In genomic region chr5:148741267-148742004, GRCm38 (mm10) we compare ENCODE assay signal across 11 mouse cellular contexts.
A peak's percentile ranks its signal among the peaks of the same experiment; 100 is the strongest.
DNase-seq lines count a peak whose midpoint lies in the region; ATAC-seq lines count a peak whose summit lies in the region.
"Had no signal": no experiment of that assay in that cellular context is flagged by ENCODE, and none has a peak within 500 bp of the region (broad histone marks: within the 10 kb centered on the region; RNA-seq: fewer than 3 reads in every experiment).

No protein-coding gene starts in this region.

- WGBS in neural tube, embryonic 15.5 days: 88% methylated on average over 19 of the region's 19 CpGs
- 62% methylated on average over 19 of the region's 19 CpGs for WGBS in lung, embryonic 15.5 days
- 73% methylated on average over 19 of the region's 19 CpGs for WGBS in stomach, embryonic 16.5 days
- 84% methylated on average over 19 of the region's 19 CpGs for WGBS in forebrain, embryonic 15.5 days

- DNase-seq in neural tube, embryonic 10.5 days (ENCODE audit: extremely low spot score, low spot score): no peak
- DNase-seq in retina, embryonic 14.5 days (ENCODE audit: low spot score): no peak
- no peak for DNase-seq in frontal cortex, postnatal 14 days (ENCODE audit: low spot score in 2 of 2)

- no peaks in the 10 kb centered on the region for H3K36me3 ChIP-seq in neural tube, embryonic 15.5 days
- no peaks in the 10 kb centered on the region for H3K36me3 ChIP-seq in lung, embryonic 15.5 days
- H3K36me3 ChIP-seq in stomach, embryonic 16.5 days (ENCODE audit: control insufficient read depth, insufficient read depth, low read length): no peaks in the 10 kb centered on the region
- H3K36me3 ChIP-seq in forebrain, embryonic 15.5 days: no peaks in the 10 kb centered on the region
- H3K36me3 ChIP-seq: limb, embryonic 12.5 days; neural tube, embryonic 13.5 days had no signal

- H3K4me3 ChIP-seq in neural tube, embryonic 15.5 days (replicated peaks): no peak overlapping the region
- H3K4me3 ChIP-seq in brown adipose tissue, adult 24 weeks (ENCODE audit: insufficient read depth, low read depth, low read length): no peak overlapping the region
- H3K4me3 ChIP-seq in lung, embryonic 15.5 days: no peak overlapping the region
- no peak overlapping the region for H3K4me3 ChIP-seq in stomach, embryonic 16.5 days (replicated peaks; ENCODE audit: low read length)
- H3K4me3 ChIP-seq in forebrain, embryonic 15.5 days: no peak overlapping the region
- H3K4me3 ChIP-seq: forebrain, embryonic 13.5 days; limb, embryonic 12.5 days; neural tube, embryonic 13.5 days had no signal

- no peak overlapping the region for H3K4me2 ChIP-seq in neural tube, embryonic 15.5 days
- H3K4me2 ChIP-seq in lung, embryonic 15.5 days: no peak overlapping the region
- no peak overlapping the region for H3K4me2 ChIP-seq in stomach, embryonic 16.5 days (ENCODE audit: low read depth, low read length)
- H3K4me2 ChIP-seq in forebrain, embryonic 15.5 days (replicated peaks): no peak overlapping the region
- H3K4me2 ChIP-seq: forebrain, embryonic 13.5 days; limb, embryonic 12.5 days; neural tube, embryonic 13.5 days had no signal

- no peaks in the 10 kb centered on the region for H3K27me3 ChIP-seq in neural tube, embryonic 15.5 days (replicated peaks)
- H3K27me3 ChIP-seq in lung, embryonic 15.5 days: no peaks in the 10 kb centered on the region
- no peaks in the 10 kb centered on the region for H3K27me3 ChIP-seq in stomach, embryonic 16.5 days (ENCODE audit: control insufficient read depth, insufficient read depth, low read length)
- no peaks in the 10 kb centered on the region for H3K27me3 ChIP-seq in forebrain, embryonic 15.5 days
- H3K27me3 ChIP-seq: forebrain, embryonic 13.5 days; limb, embryonic 12.5 days; neural tube, embryonic 13.5 days had no signal

- no peaks in the 10 kb centered on the region for H3K9me3 ChIP-seq in neural tube, embryonic 15.5 days (replicated peaks)
- H3K9me3 ChIP-seq in lung, embryonic 15.5 days: no peaks in the 10 kb centered on the region
- H3K9me3 ChIP-seq in stomach, embryonic 16.5 days (replicated peaks; ENCODE audit: control insufficient read depth, low read length): no peaks in the 10 kb centered on the region
- no peaks in the 10 kb centered on the region for H3K9me3 ChIP-seq in forebrain, embryonic 15.5 days
- H3K9me3 ChIP-seq: forebrain, embryonic 13.5 days had no signal

- H3K4me1 ChIP-seq in neural tube, embryonic 15.5 days: peaks cover 4% of the 10 kb centered on the region; the same call in 1 of the 2 replicates
- H3K4me1 ChIP-seq in brown adipose tissue, adult 24 weeks (ENCODE audit: control insufficient read depth, insufficient read depth, insufficient read length, low read length): no peaks in the 10 kb centered on the region
- H3K4me1 ChIP-seq in lung, embryonic 15.5 days: peaks cover 30% of the 10 kb centered on the region
- H3K4me1 ChIP-seq in stomach, embryonic 16.5 days (ENCODE audit: control insufficient read depth, insufficient read depth, low read length): peaks cover 11% of the 10 kb centered on the region; the same call in 1 of the 2 replicates
- H3K4me1 ChIP-seq in forebrain, embryonic 15.5 days: no peaks in the 10 kb centered on the region
- H3K4me1 ChIP-seq: forebrain, embryonic 13.5 days had no signal

- no peak for ATAC-seq in neural tube, embryonic 15.5 days (ENCODE audit: low FRiP score)
- ATAC-seq in lung, embryonic 15.5 days (ENCODE audit: borderline replicate concordance, extremely low read depth, low FRiP score, low TSS enrichment): peak; percentile 50; the same call in 1 of the 2 replicates
- ATAC-seq in stomach, embryonic 16.5 days (ENCODE audit: insufficient read depth, low FRiP score): no peak
- ATAC-seq in forebrain, embryonic 15.5 days (replicated peaks): no peak
- ATAC-seq: forebrain, embryonic 13.5 days had no signal

- H3K27ac ChIP-seq in neural tube, embryonic 15.5 days (replicated peaks): 0 out of 2 replicates have a peak overlapping the region, but pooled peaks have one; percentile 6
- H3K27ac ChIP-seq in brown adipose tissue, adult 24 weeks (replicated peaks; ENCODE audit: low read depth, low read length): peak overlapping the region; percentile 69
- peak overlapping the region; percentile 83 for H3K27ac ChIP-seq in lung, embryonic 15.5 days
- H3K27ac ChIP-seq in stomach, embryonic 16.5 days (ENCODE audit: low read length): peak overlapping the region; percentile 63
- no peak overlapping the region for H3K27ac ChIP-seq in forebrain, embryonic 15.5 days (replicated peaks)
- H3K27ac ChIP-seq: forebrain, embryonic 13.5 days; neural tube, embryonic 13.5 days had no signal

- no peak overlapping the region for H3K9ac ChIP-seq in neural tube, embryonic 15.5 days (replicated peaks)
- no peak overlapping the region for H3K9ac ChIP-seq in lung, embryonic 15.5 days
- H3K9ac ChIP-seq in stomach, embryonic 16.5 days (ENCODE audit: low read length): no peak overlapping the region
- no peak overlapping the region for H3K9ac ChIP-seq in forebrain, embryonic 15.5 days (replicated peaks)
- H3K9ac ChIP-seq: forebrain, embryonic 13.5 days; limb, embryonic 12.5 days; neural tube, embryonic 13.5 days had no signal
